Mouse (Mus musculus) liver, embryonic 14.5 days (tissue): ENCODE measurements at regions not wholly inside any gene's neighbourhood (a gene's known extent, or its start where the extent isn't known, plus 50 kb on each side); places are given as distances from the start of the nearest gene placed in this dataset.

Source experiments
- CTCF ChIP-seq: IDR thresholded peaks from 2 replicates; pipeline ENCODE4 v1.5.1; 2016; ENCODE audit warnings: antibody characterized with exemption, low read depth, control low read depth
- EP300 ChIP-seq: IDR thresholded peaks from 2 replicates; pipeline ENCODE4 v1.6.1; 2016; ENCODE audit warnings: antibody characterized with exemption, low read depth

- TF ChIP-seq CTCF (no peak), EP300 (no peak)
Observed at GRCm38 (mm10) chr9:84318811-84319210, 393.9 kb downstream of the Bckdhb start.
